Mouse (Mus musculus): ENCODE data around the gene Khnyn.
A peak's percentile ranks its signal among the peaks of the same experiment; 100 is the strongest.

The Khnyn gene

GRCm38 (mm10) chr14:55873242-55873713 is 11.5 kb upstream of the Khnyn start:
- DNase-seq (ENCODE audit: inconsistent ontology term), result no peak

GRCm38 (mm10) chr14:55873714-55874683 is 10.7 kb upstream of the Khnyn start:
- DNase-seq (ENCODE audit: inconsistent ontology term), result peak; percentile 70

DNA sequence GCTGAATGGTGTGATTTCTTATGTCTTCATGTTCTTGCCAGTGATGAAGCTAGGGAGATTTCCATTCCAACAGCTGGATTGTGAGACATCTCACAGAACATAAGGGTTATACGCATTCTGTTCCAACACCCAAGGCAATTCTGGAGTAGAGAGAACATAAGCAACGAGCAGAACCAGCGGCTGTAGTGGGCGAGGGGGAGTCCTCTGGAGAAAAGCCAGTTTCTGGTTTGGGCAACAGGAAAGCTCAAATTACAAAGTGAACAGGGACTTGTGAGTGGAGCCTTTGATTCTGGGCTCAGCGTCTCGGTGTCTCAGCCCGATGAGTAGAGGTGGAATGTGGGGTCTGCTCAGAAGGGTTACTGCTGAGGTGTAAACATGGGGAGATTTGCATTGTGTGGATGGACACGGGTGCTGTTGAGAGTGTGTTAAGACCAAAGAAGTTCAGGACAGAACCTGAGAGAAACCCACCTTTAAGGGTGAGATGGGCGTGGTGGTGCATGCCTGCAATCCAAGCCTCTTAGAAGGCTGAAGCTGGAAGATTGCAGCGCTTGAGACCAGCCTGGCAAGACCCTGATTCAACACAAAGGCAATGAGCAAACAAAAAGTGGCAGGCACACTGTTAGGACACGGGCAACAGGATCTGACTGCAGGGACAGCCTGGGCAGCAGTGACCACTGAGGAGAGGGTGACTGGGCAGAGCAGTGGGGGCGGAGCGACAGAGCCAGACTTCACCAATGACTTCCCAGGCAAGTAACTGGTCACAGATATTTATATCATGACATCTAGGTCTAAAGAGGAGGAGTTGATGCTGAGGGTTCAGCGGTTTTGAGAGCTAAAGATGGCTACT is 7.1 kb upstream of the Khnyn start:
- no peak for DNase-seq (ENCODE audit: inconsistent ontology term)

GRCm38 (mm10) chr14:55878316-55878940 is 6.3 kb upstream of the Khnyn start:
- no peak for DNase-seq (ENCODE audit: inconsistent ontology term)

DNA sequence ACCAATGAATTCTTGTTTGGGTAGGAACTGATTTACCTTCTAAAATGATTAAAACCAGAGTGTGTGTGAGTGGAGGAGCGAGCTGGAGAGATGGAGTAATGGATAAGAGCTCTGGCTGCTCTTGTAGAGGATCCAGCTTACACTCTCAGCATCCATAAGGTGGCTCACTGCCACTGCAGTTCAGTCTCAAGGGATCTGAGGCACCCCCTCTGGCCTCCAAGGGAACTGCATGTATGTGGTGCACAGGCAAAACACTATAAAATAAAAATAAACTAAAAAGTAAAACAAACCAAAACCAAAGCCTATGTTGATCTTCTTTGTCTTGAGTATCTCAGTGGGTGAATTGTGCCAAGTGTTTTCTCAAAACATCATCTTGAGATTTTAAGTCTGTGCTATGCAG is 5.1 kb upstream of the Khnyn start:
- peak; percentile 75 for DNase-seq (ENCODE audit: inconsistent ontology term)

GRCm38 (mm10) chr14:55880982-55881381 is 3.8 kb upstream of the Khnyn start:
- no peak for DNase-seq (ENCODE audit: inconsistent ontology term)

DNA sequence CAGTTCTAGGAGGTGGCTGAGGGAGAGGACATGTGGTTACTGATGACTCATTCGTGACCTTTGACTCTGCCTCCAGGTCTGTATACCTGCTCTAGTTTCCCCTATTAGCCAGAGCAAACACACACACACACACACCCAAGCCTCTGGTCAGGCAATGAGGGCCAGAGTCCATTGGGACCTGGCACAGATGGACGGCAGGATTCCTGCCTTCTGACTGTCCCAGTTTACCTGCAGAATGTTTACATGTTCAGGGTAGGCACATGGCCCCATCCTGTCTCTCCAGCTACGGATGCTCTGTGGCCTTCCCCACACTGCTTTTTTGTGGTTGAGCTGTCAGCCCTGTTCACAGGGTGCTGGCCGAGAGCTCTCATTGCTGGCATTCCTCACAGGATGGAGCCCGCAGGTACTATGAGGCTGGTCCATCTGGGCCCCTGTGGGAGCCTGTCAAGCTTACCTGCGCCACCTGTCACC is 2.5 kb upstream of the Khnyn start:
- DNase-seq (ENCODE audit: inconsistent ontology term), result no peak

DNA sequence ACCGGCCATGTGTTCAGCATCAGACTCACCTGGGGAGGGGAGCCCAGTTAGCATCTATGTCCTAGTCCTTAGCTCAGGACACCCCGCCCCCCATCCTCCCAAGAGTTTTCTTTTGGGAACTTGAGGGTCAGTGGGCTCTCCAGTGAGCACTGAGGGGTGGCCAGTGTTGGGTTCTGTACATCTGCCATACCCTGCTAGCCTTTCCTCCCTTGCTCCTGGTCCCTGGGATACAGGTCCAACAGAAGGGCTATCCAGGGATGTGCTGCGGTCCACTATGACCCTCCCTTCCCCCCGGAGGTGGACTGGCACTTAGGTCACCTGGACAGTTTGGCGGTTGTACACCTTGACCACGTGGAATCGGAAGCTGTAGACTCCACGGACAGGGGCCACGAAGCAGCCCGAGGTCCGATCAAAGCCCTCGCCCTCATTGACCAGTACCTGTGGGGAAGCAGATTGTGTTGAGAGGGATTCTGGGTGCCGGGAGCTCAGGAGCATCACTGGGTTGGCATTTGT is 1.5 kb upstream of the Khnyn start:
- no peak for DNase-seq (ENCODE audit: inconsistent ontology term)

GRCm38 (mm10) chr14:55883663-55884062 is 1.1 kb upstream of the Khnyn start:
- no peak for DNase-seq (ENCODE audit: inconsistent ontology term)

DNA sequence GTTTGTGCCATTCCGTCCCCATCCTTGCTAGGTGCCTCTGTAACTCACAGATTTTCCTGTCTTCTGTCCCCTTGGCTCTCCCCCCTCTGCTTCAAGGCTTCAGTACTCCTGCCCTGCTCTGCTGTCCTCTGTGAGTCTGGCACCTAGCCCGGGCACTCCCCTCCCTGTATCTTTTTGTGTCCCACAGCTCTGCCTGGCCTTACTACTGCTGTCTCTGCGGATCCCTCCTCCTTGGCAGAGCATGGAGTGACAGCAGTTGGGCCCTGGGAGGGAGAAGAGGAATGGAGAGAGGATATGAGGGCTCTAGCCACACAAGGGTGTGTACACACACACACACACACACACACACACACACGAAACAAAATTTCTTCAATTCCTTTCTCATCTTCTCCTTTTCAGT is 581 bp upstream of the Khnyn start, which contains the start of gene Cbln3:
Gene Cbln3, minus strand, starts transcription at position 227 of the 400 bp plus-strand sequence.
- peak; percentile 74 for DNase-seq (ENCODE audit: inconsistent ontology term)

GRCm38 (mm10) chr14:55885114-55885790 is 505 bp downstream of the Khnyn start:
- peak; percentile 35 for DNase-seq (ENCODE audit: inconsistent ontology term)

DNA sequence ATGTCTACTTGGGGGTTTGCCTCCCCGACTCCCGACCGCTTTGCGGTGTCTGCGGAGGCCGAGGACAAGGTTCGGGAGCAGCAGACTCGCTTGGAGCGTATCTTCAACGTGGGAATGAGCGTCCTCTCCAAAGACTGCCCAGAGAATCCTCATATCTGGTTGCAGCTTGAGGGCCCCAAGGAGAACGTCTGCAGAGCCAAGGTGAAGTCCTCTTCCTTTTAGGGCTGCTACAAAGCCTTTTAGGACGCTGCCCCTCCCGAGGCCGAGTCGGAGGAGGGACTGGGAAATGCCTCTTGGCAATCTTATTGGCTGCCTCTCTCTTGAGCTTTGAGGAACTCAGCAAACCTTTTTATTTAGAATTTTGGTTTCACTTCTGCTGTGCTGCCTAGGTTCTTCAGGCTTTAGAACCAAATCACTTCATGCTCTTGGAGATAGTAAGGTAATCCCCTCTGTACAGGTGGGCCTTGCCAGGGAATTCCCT is 1.1 kb downstream of the Khnyn start:
- peak; percentile 48 for DNase-seq (ENCODE audit: inconsistent ontology term)

DNA sequence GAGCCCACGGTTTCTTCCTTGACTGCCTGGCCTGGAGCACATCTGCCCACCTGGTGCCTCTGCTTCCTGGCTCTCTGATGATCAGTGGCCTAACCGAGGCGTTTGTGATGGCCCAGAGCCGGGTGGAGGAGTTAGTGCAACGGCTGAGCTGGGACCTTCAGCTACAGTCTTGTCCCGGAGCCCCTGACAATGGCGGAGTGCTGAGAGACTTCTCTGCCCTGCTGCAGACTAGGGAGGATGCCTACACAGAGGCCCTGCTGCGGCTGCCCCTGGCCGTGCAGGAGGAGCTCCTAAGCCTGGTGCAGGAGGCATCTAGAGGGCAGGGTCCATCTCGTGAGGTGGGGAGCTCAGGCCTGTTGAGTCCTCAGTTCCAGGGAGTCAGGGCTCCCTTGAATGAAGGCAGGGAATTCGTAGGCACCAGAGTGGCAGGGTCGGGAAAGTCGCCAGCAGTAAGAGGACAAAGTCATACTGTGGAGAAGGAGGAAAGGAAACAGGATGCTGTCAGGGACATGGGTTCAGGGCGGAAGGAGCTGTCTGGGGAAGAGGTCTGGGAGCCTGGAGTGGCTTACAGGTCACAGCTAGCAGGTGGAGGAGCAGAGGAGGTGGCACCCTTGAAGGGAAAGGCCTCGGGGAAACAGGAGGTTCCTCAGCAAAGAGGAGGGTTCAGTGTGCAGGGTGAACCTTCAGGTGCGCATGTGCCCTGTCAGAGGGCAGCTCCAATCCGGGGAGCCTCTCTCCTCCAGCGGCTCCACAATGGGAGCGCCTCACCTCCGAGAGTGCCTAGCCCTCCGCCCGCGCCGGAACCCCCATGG is 2.0 kb downstream of the Khnyn start:
- no peak for DNase-seq (ENCODE audit: inconsistent ontology term)

DNA sequence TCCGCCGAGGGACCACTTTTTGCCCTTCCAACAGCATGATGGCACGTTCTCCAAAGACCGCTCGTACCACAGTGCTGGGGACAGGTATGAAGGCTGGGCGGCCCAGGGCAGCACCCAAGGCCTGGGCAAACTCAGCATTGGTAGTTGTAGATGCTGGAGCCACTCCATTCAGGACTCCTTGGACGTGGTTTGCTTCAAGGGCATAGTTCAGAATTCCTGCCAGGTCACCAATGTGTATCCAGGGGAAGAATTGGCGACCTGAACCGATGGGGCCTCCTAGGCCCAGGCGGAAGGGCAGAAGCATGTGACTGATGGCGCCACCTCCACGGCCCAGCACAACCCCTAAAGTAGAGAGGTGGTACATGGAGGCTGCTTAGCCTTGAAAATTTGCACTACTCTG is 12.9 kb downstream of the Khnyn start:
- no peak for DNase-seq (ENCODE audit: inconsistent ontology term)

DNA sequence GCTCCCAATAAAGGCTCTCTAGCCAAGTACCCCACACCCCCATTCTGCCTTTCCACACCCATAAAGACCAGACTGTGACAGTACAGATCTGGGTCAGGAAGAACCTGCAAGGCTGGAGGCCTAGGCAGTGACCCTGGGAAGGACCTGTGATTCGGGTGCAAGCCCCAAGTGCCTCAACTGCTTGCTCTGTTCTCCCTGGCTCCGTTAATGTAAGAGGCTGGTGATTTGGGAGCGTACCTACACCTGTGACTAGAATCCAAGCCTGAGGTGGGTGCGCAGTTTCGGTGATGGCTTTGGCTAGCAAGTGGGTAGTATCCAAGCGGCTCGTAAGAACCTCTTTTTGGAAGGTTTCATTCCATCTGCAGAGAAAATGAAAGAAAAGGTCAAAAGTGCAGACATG is 14.2 kb downstream of the Khnyn start:
- no peak for DNase-seq (ENCODE audit: inconsistent ontology term)

GRCm38 (mm10) chr14:55899701-55900413 is 15.1 kb downstream of the Khnyn start, which contains the start of gene Sdr39u1:
Gene Sdr39u1 (minus strand): TSS chr14:55900293.
- DNase-seq (ENCODE audit: inconsistent ontology term), result peak; percentile 90

- no peak for DNase-seq (ENCODE audit: inconsistent ontology term)
Measured at GRCm38 (mm10) chr14:55900414-55900755, 15.6 kb downstream of the Khnyn start.

GRCm38 (mm10) chr14:55905518-55905917 is 20.8 kb downstream of the Khnyn start:
- DNase-seq (ENCODE audit: inconsistent ontology term), result no peak

DNA sequence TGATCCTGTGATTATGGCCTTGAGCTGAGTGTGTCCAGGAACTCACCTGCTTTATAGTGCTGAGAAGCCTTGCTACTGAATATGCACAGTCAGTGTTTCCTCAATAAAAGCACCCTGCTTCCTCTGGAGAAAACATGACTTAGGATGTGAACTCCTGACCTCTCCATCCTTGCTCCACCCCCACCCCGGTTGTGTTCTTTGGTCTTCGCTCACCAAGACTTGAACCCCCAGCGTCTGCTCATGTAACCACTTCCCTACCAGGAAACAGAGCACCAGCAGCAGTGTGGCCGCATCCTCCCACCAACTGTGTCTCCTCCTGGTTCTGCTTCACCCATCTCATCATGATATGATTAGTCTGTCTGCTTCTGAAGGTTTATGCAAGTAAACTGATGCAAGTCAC is 28.7 kb downstream of the Khnyn start:
- no peak for DNase-seq (ENCODE audit: inconsistent ontology term)

Data from Muller cell, postnatal 12 days (primary cell).